Mouse (Mus musculus): ENCODE results near the gene Rcc2. TPM values are rescaled to one million over a fixed set of nuclear protein-coding genes. Genes with fewer than 3 reads are reported as not detected.

Rcc2 gene
- total and polyA plus RNA-seq, 3 experiments, result 254 to 427 (median 270) TPM

DNA sequence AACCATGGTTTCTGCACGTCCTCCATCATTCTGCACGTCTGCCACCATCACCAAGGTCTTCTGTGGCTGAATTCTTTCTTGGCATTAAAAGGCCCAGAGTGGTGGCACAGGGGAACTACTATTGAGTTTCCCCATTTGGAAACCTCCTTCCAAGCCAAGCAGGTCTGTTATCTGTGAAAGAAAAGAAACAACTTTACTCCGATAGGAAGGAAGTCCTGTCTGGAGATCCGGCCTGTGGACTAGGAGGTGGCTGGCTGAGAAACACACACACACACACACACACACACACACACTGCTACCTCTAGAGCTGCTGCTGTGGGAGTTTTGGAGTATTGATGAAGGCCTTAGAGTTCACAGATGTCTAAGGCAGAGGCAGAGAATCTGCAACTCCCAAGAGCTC, 6.8 kb upstream of the Rcc2 start (continued):
- TF ChIP-seq ZNF384 (IDR thresholded peaks at IDR 0.05; ENCODE audit: low read depth, low read length), result peak; percentile 65; the same call in 1 of the 2 replicates
- peak; percentile 60 for TF ChIP-seq ETS1 (IDR thresholded peaks at IDR 0.05; ENCODE audit: low read depth, low read length)
- no peak for TF ChIP-seq SMC3 (IDR thresholded peaks at IDR 0.05; ENCODE audit: low read depth, low read length)
- TF ChIP-seq MXI1 (IDR thresholded peaks at IDR 0.05; ENCODE audit: low read depth, low read length), result 0 out of 2 replicates have a peak, but pooled peaks have one; percentile 26
- no peak for TF ChIP-seq CHD2 (IDR thresholded peaks at IDR 0.05; ENCODE audit: low read length)
- TF ChIP-seq CTCF (IDR thresholded peaks at IDR 0.05 in 2 of 3, conservative IDR thresholded peaks at IDR 0.05 in 1 of 3; ENCODE audit: control insufficient read depth in 1 of 3, insufficient read depth in 1 of 3, low read depth in 2 of 3, low read length in 3 of 3, poor library complexity in 1 of 3, severe bottlenecking in 1 of 3), result no peak
- TF ChIP-seq UBTF (IDR thresholded peaks at IDR 0.05; ENCODE audit: borderline replicate concordance, insufficient read depth, low read depth, low read length), result no peak
- no peak for TF ChIP-seq ZC3H11A (IDR thresholded peaks at IDR 0.05; ENCODE audit: low read depth, low read length)
- no peak for TF ChIP-seq MEF2A (IDR thresholded peaks at IDR 0.05; ENCODE audit: extremely low read depth, insufficient replicate concordance, low read depth, low read length, poor library complexity, severe bottlenecking)

- no peak for TF ChIP-seq MYB (IDR thresholded peaks at IDR 0.05; ENCODE audit: low read depth, low read length)
- TF ChIP-seq MYC (IDR thresholded peaks at IDR 0.05; ENCODE audit: low read depth, low read length), result no peak
- peak; percentile 45; the same call in 1 of the 2 replicates for TF ChIP-seq TBP (IDR thresholded peaks at IDR 0.05; ENCODE audit: low read depth, low read length)
- no peak for TF ChIP-seq RAD21 (IDR thresholded peaks at IDR 0.05; ENCODE audit: low read depth, low read length)
- H3K27me3 ChIP-seq (ENCODE audit: control insufficient read depth in 1 of 2, insufficient read depth in 2 of 2, low read length in 2 of 2), result no peaks in the 10 kb centered on the region
- no peak overlapping the region; the same call in 1 of the 2 replicates for H3K9ac ChIP-seq (ENCODE audit: control insufficient read depth, low read depth, low read length, poor library complexity, severe bottlenecking)
- peaks cover 17 to 56% of the 10 kb centered on the region in 2 experiments for H3K4me1 ChIP-seq (ENCODE audit: control insufficient read depth in 1 of 2, insufficient read depth in 2 of 2, low read length in 2 of 2)
- peaks cover 4% of the 10 kb centered on the region; the same call in 1 of the 2 replicates for H3K79me2 ChIP-seq (ENCODE audit: control insufficient read depth, insufficient read depth, low read length, poor library complexity)
- H3K9me3 ChIP-seq (replicated peaks; ENCODE audit: insufficient read depth, low read length), result no peaks in the 10 kb centered on the region
- no peak overlapping the region for H3K4me3 ChIP-seq (ENCODE audit: control insufficient read depth in 1 of 2, insufficient read depth in 1 of 2, low read depth in 2 of 2, low read length in 2 of 2)
- H3K36me3 ChIP-seq (ENCODE audit: control insufficient read depth in 1 of 2, insufficient read depth in 2 of 2, low read length in 2 of 2), result peaks cover 0 to 48% of the 10 kb centered on the region in 2 experiments; a peak in 2 of 4 replicates
- DNase-seq (ENCODE audit: low read depth, low spot score), result no peak
- H3K27ac ChIP-seq (ENCODE audit: control insufficient read depth, low read depth, low read length), result no peak overlapping the region
Observed at GRCm38 (mm10) chr4:140694551-140695060, 5.7 kb upstream of the Rcc2 start.

DNA sequence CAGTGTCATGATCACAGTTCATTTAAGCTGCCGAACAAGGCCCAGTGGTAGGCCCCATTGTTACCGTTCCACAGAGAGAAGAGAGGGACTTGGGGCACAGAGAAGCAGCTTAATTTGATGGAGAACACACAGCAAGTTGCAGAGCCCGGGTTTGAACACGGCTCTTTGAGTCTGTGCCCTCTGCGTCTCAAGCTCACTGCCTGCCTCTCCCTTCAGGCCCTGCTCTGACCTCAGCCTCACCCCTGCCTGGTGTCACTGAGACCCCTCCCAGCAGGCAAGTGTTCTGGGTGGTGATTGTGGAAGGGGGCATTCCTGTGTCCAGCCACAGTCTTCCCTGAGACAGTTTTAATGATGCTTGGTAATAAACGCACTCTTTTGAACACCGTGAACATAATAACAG, 5.2 kb upstream of the Rcc2 start:
- H3K9ac ChIP-seq (ENCODE audit: control insufficient read depth, low read depth, low read length, poor library complexity, severe bottlenecking), result peak overlapping the region; percentile 65
- H3K4me3 ChIP-seq (ENCODE audit: control insufficient read depth in 1 of 2, insufficient read depth in 1 of 2, low read depth in 2 of 2, low read length in 2 of 2), result no peak overlapping the region
- H3K79me2 ChIP-seq (ENCODE audit: control insufficient read depth, insufficient read depth, low read length, poor library complexity), result peaks cover 4% of the 10 kb centered on the region; the same call in 1 of the 2 replicates
- peak overlapping the region; percentile 88 for H3K27ac ChIP-seq (ENCODE audit: control insufficient read depth, low read depth, low read length)
- no peak for DNase-seq (ENCODE audit: low read depth, low spot score)
- no peak for TF ChIP-seq HCFC1 (IDR thresholded peaks at IDR 0.05; ENCODE audit: low read depth, low read length)
- no peak for TF ChIP-seq ETS1 (IDR thresholded peaks at IDR 0.05; ENCODE audit: low read depth, low read length)
- no peak for TF ChIP-seq MAZ (IDR thresholded peaks at IDR 0.05; ENCODE audit: low read depth, low read length)
- TF ChIP-seq RCOR1 (IDR thresholded peaks at IDR 0.05; ENCODE audit: low read depth, low read length), result no peak
- no peak for TF ChIP-seq MAFK (IDR thresholded peaks at IDR 0.05; ENCODE audit: borderline replicate concordance, low read depth, low read length)
- TF ChIP-seq TCF12 (IDR thresholded peaks at IDR 0.05; ENCODE audit: low read depth, low read length), result no peak
- TF ChIP-seq UBTF (IDR thresholded peaks at IDR 0.05; ENCODE audit: borderline replicate concordance, insufficient read depth, low read depth, low read length), result no peak
- TF ChIP-seq NELFE (IDR thresholded peaks at IDR 0.05; ENCODE audit: low read depth, low read length), result no peak
- no peak for TF ChIP-seq ZNF384 (IDR thresholded peaks at IDR 0.05; ENCODE audit: low read depth, low read length)
- no peak for TF ChIP-seq USF1 (IDR thresholded peaks at IDR 0.05; ENCODE audit: low read depth, low read length)
- no peak for TF ChIP-seq CHD1 (IDR thresholded peaks at IDR 0.05; ENCODE audit: low read depth, low read length)
- no peak for TF ChIP-seq RAD21 (IDR thresholded peaks at IDR 0.05; ENCODE audit: low read depth, low read length)
- no peak for TF ChIP-seq POLR2AphosphoS2 (IDR thresholded peaks at IDR 0.05; ENCODE audit: low read length)
- TF ChIP-seq MEF2A (IDR thresholded peaks at IDR 0.05; ENCODE audit: extremely low read depth, insufficient replicate concordance, low read depth, low read length, poor library complexity, severe bottlenecking), result no peak
- TF ChIP-seq JUND (IDR thresholded peaks at IDR 0.05; ENCODE audit: low read depth, low read length), result no peak
- TF ChIP-seq ZMIZ1 (IDR thresholded peaks at IDR 0.05; ENCODE audit: low read depth, low read length), result no peak
- no peak for TF ChIP-seq CTCF (IDR thresholded peaks at IDR 0.05 in 2 of 3, conservative IDR thresholded peaks at IDR 0.05 in 1 of 3; ENCODE audit: control insufficient read depth in 1 of 3, insufficient read depth in 1 of 3, low read depth in 2 of 3, low read length in 3 of 3, poor library complexity in 1 of 3, severe bottlenecking in 1 of 3)
- no peak for TF ChIP-seq POLR2A (IDR thresholded peaks at IDR 0.05; ENCODE audit: control insufficient read depth in 1 of 2, insufficient read depth in 1 of 2, low read depth in 1 of 2, low read length in 2 of 2, poor library complexity in 1 of 2)
- no peak for TF ChIP-seq SIN3A (IDR thresholded peaks at IDR 0.05; ENCODE audit: low read length)
- H3K27me3 ChIP-seq (ENCODE audit: control insufficient read depth in 1 of 2, insufficient read depth in 2 of 2, low read length in 2 of 2), result no peaks in the 10 kb centered on the region
- peaks cover 15 to 55% of the 10 kb centered on the region in 2 experiments for H3K4me1 ChIP-seq (ENCODE audit: control insufficient read depth in 1 of 2, insufficient read depth in 2 of 2, low read length in 2 of 2)
- no peaks in the 10 kb centered on the region for H3K9me3 ChIP-seq (replicated peaks; ENCODE audit: insufficient read depth, low read length)
- H3K36me3 ChIP-seq (ENCODE audit: control insufficient read depth in 1 of 2, insufficient read depth in 2 of 2, low read length in 2 of 2), result peaks cover 0 to 43% of the 10 kb centered on the region in 2 experiments; a peak in 2 of 4 replicates
